30 mouse cellular contexts compared by ENCODE assay signal in genomic region chr3:89738509-89738908, GRCm38 (mm10).
"Had no signal": no experiment of that assay in that cellular context is flagged by ENCODE, and none has a peak within 500 bp of the region (broad histone marks: within the 10 kb centered on the region; RNA-seq: fewer than 3 reads in every experiment).

No protein-coding gene starts in this region.

- H3K27ac ChIP-seq: heart, embryonic 13.5 days; heart, embryonic 15.5 days; hindbrain, embryonic 10.5 days; hindbrain, embryonic 12.5 days; hindbrain, embryonic 13.5 days; hindbrain, embryonic 14.5 days; hindbrain, embryonic 15.5 days; hindbrain, postnatal 0 days; intestine, embryonic 15.5 days; kidney, embryonic 15.5 days; kidney, postnatal 0 days; layer of hippocampus, adult 2 months; left cerebral cortex, adult 2 months had no signal

- H3K9ac ChIP-seq: heart, embryonic 12.5 days; heart, embryonic 13.5 days; heart, embryonic 15.5 days; hindbrain, embryonic 12.5 days; hindbrain, embryonic 13.5 days; hindbrain, embryonic 14.5 days; hindbrain, embryonic 15.5 days; intestine, embryonic 15.5 days; kidney, embryonic 15.5 days had no signal

- H3K4me1 ChIP-seq: heart, embryonic 12.5 days; heart, embryonic 15.5 days; hindbrain, embryonic 10.5 days; hindbrain, embryonic 12.5 days; hindbrain, embryonic 13.5 days; hindbrain, embryonic 15.5 days; intestine, embryonic 15.5 days; kidney, embryonic 15.5 days had no signal

- H3K4me3 ChIP-seq: heart, embryonic 12.5 days; heart, embryonic 13.5 days; heart, embryonic 15.5 days; hindbrain, embryonic 10.5 days; hindbrain, embryonic 12.5 days; hindbrain, embryonic 13.5 days; hindbrain, embryonic 15.5 days; intestine, embryonic 15.5 days; kidney, embryonic 15.5 days; layer of hippocampus, adult 2 months; left cerebral cortex, adult 2 months had no signal

- DNase-seq: heart, postnatal 10 days; heart, postnatal 14 days; heart, postnatal 36 days; heart, postnatal 4 days; kidney, adult 11 months; kidney, adult 18-20 months; kidney, adult 2 months; kidney, adult 8-10 months; kidney, adult 9 months; kidney, postnatal 10 days; kidney, postnatal 14 days; kidney, postnatal 25 days; kidney, postnatal 36 days; kidney, postnatal 4 days; layer of hippocampus, adult 9-11 months; layer of hippocampus, postnatal 36 days had no signal

- H3K27me3 ChIP-seq: heart, embryonic 12.5 days; heart, embryonic 13.5 days; heart, embryonic 15.5 days; hindbrain, embryonic 12.5 days; hindbrain, embryonic 13.5 days; hindbrain, embryonic 15.5 days; intestine, embryonic 15.5 days; kidney, embryonic 15.5 days had no signal

- H3K9me3 ChIP-seq: heart, embryonic 12.5 days; heart, embryonic 13.5 days; heart, embryonic 15.5 days; hindbrain, embryonic 10.5 days; hindbrain, embryonic 12.5 days; hindbrain, embryonic 13.5 days; hindbrain, embryonic 15.5 days; intestine, embryonic 15.5 days; kidney, embryonic 15.5 days had no signal
